Mouse (Mus musculus) heart, adult 9 months (tissue): Measurements from ENCODE around the gene Olfr137.

Source experiments
- DNase-seq, 2 experiments: peaks; one replicate each; pipeline ENCODE4 v3.0.0; 2022; ENCODE audit warnings: low spot score in 2 of 2

Olfr137 gene

GRCm38 (mm10) chr17:38307470-38307869, at the start of gene Olfr137:
Gene Olfr137, minus strand, starts transcription at chr17:38307570.
- no peak for DNase-seq

- DNase-seq, result no peak
These were observed 22.2 kb upstream of the Olfr137 start, which contains the start of gene Olfr136 for GRCm38 (mm10) chr17:38329531-38329930. Gene Olfr136, plus strand, starts transcription at chr17:38329831.

DNA sequence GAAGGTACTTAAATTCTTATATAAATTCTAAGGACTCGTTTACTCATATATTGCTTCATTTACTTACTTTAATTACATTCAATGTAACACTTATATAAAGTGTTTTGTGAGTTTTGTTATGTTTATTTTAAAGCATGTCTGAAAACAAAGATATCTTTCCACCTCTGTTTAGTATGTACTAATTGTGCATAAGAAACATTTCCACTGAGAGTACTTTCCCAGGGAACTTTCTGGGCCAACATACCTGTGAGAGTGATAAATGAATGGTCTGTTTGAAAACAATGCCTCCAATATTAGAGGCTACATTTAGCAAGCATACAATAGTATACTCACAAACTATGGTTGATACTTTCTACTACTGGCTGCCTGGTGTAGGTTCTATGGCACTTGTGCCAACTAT, 46.6 kb downstream of the Olfr137 start, which contains the start of gene Olfr138:
TSS of gene Olfr138 (plus strand) at position 301 of the 400 bp plus-strand sequence.
- DNase-seq, result no peak
